Mouse (Mus musculus) liver, adult 2 months (tissue): ENCODE measurements around the gene Zmat5.

Source experiments
- CTCF ChIP-seq: fragments of 200-500 bp; IDR thresholded peaks from 2 replicates; pipeline ENCODE4 v1.5.1; 2011; ENCODE audit warnings: low read depth, low read length, control low read depth
- POLR2A ChIP-seq: fragments of 200-500 bp; IDR thresholded peaks from 2 replicates; pipeline ENCODE4 v1.6.1; 2011; ENCODE audit warnings: low read length, control low read depth; ENCODE audit not compliant: insufficient read depth; ENCODE audit errors: extremely low read depth

DNA sequence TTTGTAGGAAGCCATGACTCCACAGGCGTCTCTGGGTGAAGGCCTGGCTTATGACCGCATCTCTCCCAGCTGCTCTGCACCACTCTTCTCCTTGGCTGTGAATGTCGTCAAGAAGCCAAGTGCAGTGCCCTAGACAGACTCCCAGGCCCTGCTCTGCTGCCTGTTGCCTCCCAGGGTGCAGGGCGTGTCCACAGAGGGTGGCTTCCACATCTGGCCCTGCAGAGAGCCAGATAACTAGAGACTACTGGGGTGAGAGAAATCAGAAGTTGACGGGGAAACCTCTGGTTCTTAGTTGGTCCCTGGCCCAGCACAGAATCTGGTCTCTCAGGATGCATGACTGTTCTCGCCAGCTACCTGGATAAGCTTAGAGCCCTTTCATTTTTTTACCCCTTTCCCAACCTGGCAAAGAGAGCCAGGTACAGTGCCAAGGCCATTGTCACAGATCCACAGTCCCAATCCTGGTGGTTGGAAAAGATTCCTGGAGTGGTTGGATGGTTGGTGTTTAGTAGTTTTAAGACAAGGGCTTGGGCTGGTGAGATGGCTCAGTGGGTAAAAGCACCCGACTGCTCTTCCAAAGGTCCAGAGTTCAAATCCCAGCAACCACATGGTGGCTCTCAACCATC, 27.1 kb upstream of the Zmat5 start:
- TF ChIP-seq CTCF, result no peak
- TF ChIP-seq POLR2A, result no peak
